Mouse (Mus musculus) forebrain, embryonic 11.5 days (tissue): ENCODE measurements at regions not wholly inside any gene's neighbourhood (a gene's known extent, or its start where the extent isn't known, plus 50 kb on each side); places are given as distances from the start of the nearest gene placed in this dataset.

Experiments
- ATAC-seq: fragments of 200-750 bp; cut with Nextera tagmentation; replicated peaks from 2 replicates; pipeline ENCODE4 v1.8.0; 2017; ENCODE audit warnings: moderate TSS enrichment; ENCODE audit not compliant: low FRiP score
- DNase-seq: peaks from one replicate; pipeline ENCODE4 v3.0.0-alpha.2; 2017; ENCODE audit warnings: low spot score
- H3K27ac ChIP-seq: fragments of 300-500 bp; sonication (generic); 2 replicates; pipeline ENCODE4 v1.5.1; 2014; ENCODE audit warnings: low read depth, low read length
- H3K27me3 ChIP-seq: fragments of 300-500 bp; sonication (generic); 2 replicates; pipeline ENCODE4 v1.6.1; 2014; ENCODE audit warnings: mild to moderate bottlenecking, low read length, mixed read lengths; ENCODE audit not compliant: control insufficient read depth, insufficient read depth
- H3K36me3 ChIP-seq: fragments of 300-500 bp; sonication (generic); 2 replicates; pipeline ENCODE4 v1.6.1; 2014; ENCODE audit warnings: mild to moderate bottlenecking, low read length, moderate library complexity, mixed read lengths; ENCODE audit not compliant: control insufficient read depth, insufficient read depth
- H3K4me1 ChIP-seq: fragments of 300-500 bp; sonication (generic); replicated peaks from 2 replicates; pipeline ENCODE4 v1.6.1; 2014; ENCODE audit warnings: low read length, mixed read lengths; ENCODE audit not compliant: control insufficient read depth, insufficient read depth
- H3K4me2 ChIP-seq: fragments of 300-500 bp; sonication (generic); 2 replicates; pipeline ENCODE4 v1.6.1; 2014; ENCODE audit warnings: low read depth, mild to moderate bottlenecking, low read length, moderate library complexity, mixed read lengths; ENCODE audit not compliant: severe bottlenecking
- H3K4me3 ChIP-seq: fragments of 300-500 bp; sonication (generic); 2 replicates; pipeline ENCODE4 v1.5.1; 2014; ENCODE audit warnings: low read depth, low read length
- H3K9ac ChIP-seq: fragments of 300-500 bp; sonication (generic); 2 replicates; pipeline ENCODE4 v1.6.1; 2014; ENCODE audit warnings: low read length
- H3K9me3 ChIP-seq: fragments of 300-500 bp; sonication (generic); 2 replicates; pipeline ENCODE4 v1.6.1; 2016; ENCODE audit warnings: low read length, mixed read lengths; ENCODE audit not compliant: control insufficient read depth
- WGBS: fragments of 180-500 bp; shearing (Covaris S2); extraction: QIAGEN DNeasy Blood & Tissue Kit; methylation state at CpG from one replicate; pipeline ENCODE4 v1.1.7; 2014; 5-methylcytosine and 5-hydroxymethylcytosine counted together

- Histone ChIP-seq H3K27me3 (no peaks in the 10 kb centered on the region), H3K27ac (no peak overlapping the region), H3K9me3 (no peaks in the 10 kb centered on the region), H3K4me1 (no peaks in the 10 kb centered on the region; the same call in 1 of the 2 replicates), H3K36me3 (no peaks in the 10 kb centered on the region), H3K9ac (no peak overlapping the region), H3K4me3 (no peak overlapping the region), H3K4me2 (no peak overlapping the region)
- ATAC-seq (peak; percentile 74), DNase-seq (peak; percentile 67)
- 50% methylated on average over 9 of the region's 9 CpGs for WGBS
These were observed 239.0 kb upstream of the Fat1 start for GRCm38 (mm10) chr8:44696066-44696853.

- ATAC-seq (no peak), DNase-seq (no peak)
- Histone ChIP-seq H3K4me1 (no peaks in the 10 kb centered on the region; the same call in 1 of the 2 replicates), H3K9me3 (no peaks in the 10 kb centered on the region), H3K27ac (no peak overlapping the region), H3K4me3 (no peak overlapping the region), H3K36me3 (no peaks in the 10 kb centered on the region), H3K4me2 (no peak overlapping the region), H3K9ac (no peak overlapping the region), H3K27me3 (no peaks in the 10 kb centered on the region)
- WGBS = 88% methylated on average over 18 of the region's 18 CpGs
These were observed 235.7 kb upstream of the Fat1 start for GRCm38 (mm10) chr8:44699384-44700105.

- 92% methylated on average over 9 of the region's 9 CpGs for WGBS
These were observed 230.5 kb upstream of the Fat1 start for GRCm38 (mm10) chr8:44704595-44705265.

GRCm38 (mm10) chr8:44708659-44709170, 226.5 kb upstream of the Fat1 start:
- Histone ChIP-seq H3K36me3 (no peaks in the 10 kb centered on the region), H3K27me3 (no peaks in the 10 kb centered on the region), H3K4me2 (no peak overlapping the region), H3K27ac (no peak overlapping the region), H3K9me3 (no peaks in the 10 kb centered on the region), H3K4me1 (no peaks in the 10 kb centered on the region), H3K4me3 (no peak overlapping the region), H3K9ac (no peak overlapping the region)
- no peak for DNase-seq
- ATAC-seq = no peak
- WGBS = 81% methylated on average over 7 of the region's 7 CpGs

More at GRCm38 (mm10) chr8:44704595-44705265, 230.5 kb upstream of the Fat1 start:
- Histone ChIP-seq H3K9me3 (no peaks in the 10 kb centered on the region), H3K27me3 (no peaks in the 10 kb centered on the region), H3K4me3 (no peak overlapping the region), H3K9ac (no peak overlapping the region), H3K27ac (no peak overlapping the region), H3K4me1 (no peaks in the 10 kb centered on the region), H3K4me2 (no peak overlapping the region), H3K36me3 (no peaks in the 10 kb centered on the region)
- DNase-seq = no peak
- no peak for ATAC-seq

- no peaks in the 10 kb centered on the region for H3K27me3 ChIP-seq
- no peak overlapping the region for H3K4me2 ChIP-seq
- no peak overlapping the region for H3K4me3 ChIP-seq
- no peak overlapping the region for H3K27ac ChIP-seq
- DNase-seq (no peak), ATAC-seq (no peak)
- no peak overlapping the region for H3K9ac ChIP-seq
- no peaks in the 10 kb centered on the region for H3K36me3 ChIP-seq
- no peaks in the 10 kb centered on the region for H3K4me1 ChIP-seq
- WGBS = 76% methylated on average over 6 of the region's 6 CpGs
- no peaks in the 10 kb centered on the region for H3K9me3 ChIP-seq
These were observed 225.9 kb upstream of the Fat1 start for GRCm38 (mm10) chr8:44709171-44709940.

- H3K36me3 ChIP-seq = no peaks in the 10 kb centered on the region
These were observed 200.7 kb upstream of the Fat1 start for GRCm38 (mm10) chr8:44734577-44734976.

GRCm38 (mm10) chr8:44735801-44736200, 199.4 kb upstream of the Fat1 start:
- ATAC-seq (no peak), DNase-seq (no peak)
- H3K27ac ChIP-seq = no peak overlapping the region
- H3K9me3 ChIP-seq = no peaks in the 10 kb centered on the region
- no peaks in the 10 kb centered on the region for H3K36me3 ChIP-seq
- WGBS = 89% methylated on average over 5 of the region's 5 CpGs
- H3K4me1 ChIP-seq = no peaks in the 10 kb centered on the region
- no peak overlapping the region for H3K4me3 ChIP-seq
- H3K4me2 ChIP-seq = no peak overlapping the region
- H3K27me3 ChIP-seq = no peaks in the 10 kb centered on the region
- H3K9ac ChIP-seq = no peak overlapping the region

More at GRCm38 (mm10) chr8:44734577-44734976, 200.7 kb upstream of the Fat1 start:
- no peak overlapping the region for H3K4me2 ChIP-seq
- no peak overlapping the region for H3K27ac ChIP-seq
- H3K9ac ChIP-seq = no peak overlapping the region
- no peaks in the 10 kb centered on the region for H3K4me1 ChIP-seq
- no peak for ATAC-seq
- H3K4me3 ChIP-seq = no peak overlapping the region
- H3K27me3 ChIP-seq = no peaks in the 10 kb centered on the region
- WGBS = 93% methylated on average over 10 of the region's 10 CpGs
- DNase-seq = no peak
- no peaks in the 10 kb centered on the region for H3K9me3 ChIP-seq

GRCm38 (mm10) chr8:44743353-44743752, 191.9 kb upstream of the Fat1 start:
- WGBS = 92% methylated on average over 2 of the region's 2 CpGs
- ATAC-seq (no peak), DNase-seq (no peak)
- H3K4me1 ChIP-seq = no peaks in the 10 kb centered on the region
- H3K9me3 ChIP-seq = no peaks in the 10 kb centered on the region
- no peaks in the 10 kb centered on the region for H3K27me3 ChIP-seq
- H3K27ac ChIP-seq = no peak overlapping the region
- H3K4me2 ChIP-seq = no peak overlapping the region
- H3K36me3 ChIP-seq = no peaks in the 10 kb centered on the region
- H3K9ac ChIP-seq = no peak overlapping the region
- H3K4me3 ChIP-seq = no peak overlapping the region
